Mouse (Mus musculus) spleen, adult 18-20 months (tissue): ENCODE data around the gene Plxna2.

Experiments
- DNase-seq, 2 experiments: peaks; one replicate each; pipeline ENCODE4 v3.0.0; 2022; ENCODE audit warnings: mixed read lengths in 2 of 2

The Plxna2 gene

DNA sequence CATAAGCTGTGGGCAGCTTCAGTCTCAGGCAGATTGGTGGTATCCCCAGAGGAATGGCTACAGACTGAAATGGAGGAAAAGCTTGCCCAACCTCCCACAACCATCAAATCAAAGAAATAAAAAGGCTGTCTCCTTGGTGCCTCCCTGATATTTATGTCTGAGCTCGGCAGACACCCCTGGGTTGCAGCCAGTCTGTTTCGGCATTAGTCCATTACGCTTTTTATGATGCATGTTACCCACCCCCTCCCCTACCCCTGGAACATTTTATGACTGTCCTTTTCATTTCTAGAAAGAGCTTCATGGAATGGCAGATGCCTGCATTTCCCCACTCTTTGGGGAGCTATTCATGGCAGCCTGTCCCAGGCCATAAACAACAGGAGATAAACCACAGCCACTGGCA is 47.7 kb downstream of the Plxna2 start:
- DNase-seq: no peak

- no peak for DNase-seq
Observed at GRCm38 (mm10) chr1:194671783-194672524, 53.9 kb downstream of the Plxna2 start.

DNA sequence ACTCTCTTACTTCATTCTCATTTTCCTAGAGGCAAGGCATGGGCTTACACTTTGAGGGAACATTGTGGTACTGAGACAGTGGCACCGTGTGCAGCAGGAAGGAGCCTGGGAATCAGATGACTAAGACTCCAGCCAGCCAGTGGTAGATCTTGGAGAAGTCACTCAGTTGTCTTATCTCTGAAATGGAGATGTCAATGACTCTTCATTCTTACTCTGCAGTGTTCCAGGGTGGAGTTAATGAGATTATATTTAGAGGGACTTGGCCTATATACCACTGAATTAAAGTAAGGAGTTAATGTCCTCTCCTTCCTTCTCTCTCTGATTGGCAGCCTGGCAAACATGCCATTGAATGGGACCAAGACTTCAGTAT is 54.5 kb downstream of the Plxna2 start:
- DNase-seq: no peak

DNA sequence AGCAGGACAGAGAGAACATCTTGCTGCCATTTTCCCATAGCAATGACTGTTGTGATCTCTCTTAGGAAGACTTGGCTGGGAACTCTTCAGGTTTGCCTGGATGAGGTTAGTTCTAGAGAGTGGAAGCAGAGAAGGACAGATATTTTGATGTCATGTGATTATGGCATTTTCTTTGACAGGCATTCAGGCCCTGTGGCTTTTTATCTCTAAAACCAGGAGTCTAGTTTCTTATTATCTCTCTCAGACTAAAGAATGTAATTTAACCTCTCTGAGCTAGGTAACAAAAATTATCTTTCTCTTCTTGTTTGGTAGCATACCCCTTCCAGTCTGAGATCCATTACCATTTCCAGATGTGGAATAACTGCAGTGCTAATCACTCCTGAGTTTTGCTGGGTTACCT is 55.2 kb downstream of the Plxna2 start:
- no peak for DNase-seq

DNA sequence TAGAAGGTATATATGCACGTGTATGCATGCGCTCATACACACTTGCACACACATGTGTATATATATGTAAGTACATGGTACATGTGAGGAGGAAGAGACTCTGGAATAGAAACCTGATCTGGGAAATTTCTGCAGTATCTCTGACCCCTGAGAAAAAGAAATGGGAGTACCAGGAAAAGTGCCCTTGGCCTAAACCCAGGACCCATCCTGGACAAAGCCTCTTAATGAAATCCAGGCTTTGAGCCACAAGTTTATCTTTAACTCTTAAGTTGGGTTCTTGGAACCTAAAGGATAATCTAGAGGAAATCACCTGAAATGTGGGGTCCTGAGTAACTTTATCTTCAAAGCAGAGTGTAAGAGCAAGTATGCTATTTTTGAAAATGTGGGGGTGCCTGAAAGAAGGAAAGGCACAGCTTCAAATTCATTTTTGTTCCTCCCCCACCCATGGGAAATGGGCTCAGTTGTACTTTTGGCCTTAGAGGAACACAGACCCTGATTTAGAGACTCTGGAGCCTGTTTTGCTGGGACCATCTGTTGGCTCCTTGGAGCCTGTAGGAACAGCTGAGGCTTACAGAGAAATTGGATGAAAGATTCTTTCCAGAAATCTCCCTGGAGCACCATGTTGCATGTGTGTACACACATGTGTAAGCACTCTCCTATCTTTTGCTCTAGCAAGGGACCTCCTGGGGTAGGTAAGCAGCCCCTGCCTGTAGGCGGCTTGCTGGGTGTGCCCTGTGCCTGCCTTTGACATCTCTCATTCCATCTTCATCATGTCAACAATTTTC is 57.3 kb downstream of the Plxna2 start:
- DNase-seq: no peak

DNA sequence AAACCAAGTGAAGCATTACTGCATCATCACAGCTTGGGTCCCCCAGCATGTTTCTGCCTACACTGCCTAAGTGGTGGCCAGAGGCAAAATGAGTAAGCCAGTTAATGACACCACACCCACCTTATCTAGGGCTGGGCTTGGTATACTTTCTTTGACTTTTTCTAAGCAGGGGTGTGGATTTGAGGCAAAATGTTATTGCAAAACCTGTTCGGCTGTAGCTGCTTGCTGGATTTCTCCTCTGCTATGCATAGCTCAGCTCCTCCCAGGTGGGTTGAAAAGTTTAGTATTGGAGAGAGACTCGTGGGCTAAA is 57.8 kb downstream of the Plxna2 start:
- no peak for DNase-seq

- no peak for DNase-seq
Observed at GRCm38 (mm10) chr1:194677878-194678277, 59.9 kb downstream of the Plxna2 start.

DNA sequence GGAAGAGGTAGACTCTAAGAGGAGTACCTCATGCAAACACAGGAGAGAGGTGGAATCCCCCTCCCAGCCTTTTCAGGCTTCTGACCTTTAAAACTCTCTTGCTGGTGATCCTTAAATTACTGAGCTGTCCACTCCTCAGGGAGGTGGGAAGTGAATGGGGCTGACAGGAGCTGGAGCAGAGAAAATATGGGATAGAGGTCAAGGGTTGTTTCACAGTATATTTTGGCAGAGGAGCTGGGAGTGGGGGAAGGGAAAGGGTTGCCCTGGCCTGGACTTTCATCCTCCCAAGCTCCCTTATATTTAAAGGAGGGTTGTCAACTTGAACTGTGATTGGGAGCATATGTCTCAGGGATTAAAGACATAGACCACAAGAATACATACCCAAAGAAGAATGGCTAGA is 61.1 kb downstream of the Plxna2 start:
- no peak for DNase-seq

- no peak for DNase-seq
Observed at GRCm38 (mm10) chr1:194680136-194680535, 62.1 kb downstream of the Plxna2 start.

- DNase-seq: no peak
Observed at GRCm38 (mm10) chr1:194682021-194682420, 64.0 kb downstream of the Plxna2 start.

GRCm38 (mm10) chr1:194683132-194683531 is 65.1 kb downstream of the Plxna2 start:
- no peak for DNase-seq

DNA sequence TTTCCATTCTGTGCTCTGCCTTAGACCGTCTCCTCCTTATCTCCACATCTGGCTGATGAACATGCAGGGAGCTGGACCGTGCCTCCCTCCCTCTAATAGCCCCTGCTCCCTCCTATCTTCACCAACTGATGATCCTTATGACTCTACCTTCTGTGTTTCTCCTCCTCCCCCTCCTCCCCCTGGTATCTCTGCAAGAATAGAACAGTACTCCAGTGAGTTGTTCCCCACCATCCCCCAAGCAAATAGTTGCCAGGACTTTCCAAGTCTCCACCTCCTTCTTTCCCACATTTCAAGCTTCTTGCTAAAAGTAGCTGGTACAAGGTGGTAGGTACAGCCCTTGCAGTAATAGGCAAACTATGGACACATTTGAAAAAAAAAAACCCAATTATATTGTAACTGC is 67.9 kb downstream of the Plxna2 start:
- no peak for DNase-seq

- no peak for DNase-seq
Observed at GRCm38 (mm10) chr1:194687746-194688145, 69.7 kb downstream of the Plxna2 start.

DNA sequence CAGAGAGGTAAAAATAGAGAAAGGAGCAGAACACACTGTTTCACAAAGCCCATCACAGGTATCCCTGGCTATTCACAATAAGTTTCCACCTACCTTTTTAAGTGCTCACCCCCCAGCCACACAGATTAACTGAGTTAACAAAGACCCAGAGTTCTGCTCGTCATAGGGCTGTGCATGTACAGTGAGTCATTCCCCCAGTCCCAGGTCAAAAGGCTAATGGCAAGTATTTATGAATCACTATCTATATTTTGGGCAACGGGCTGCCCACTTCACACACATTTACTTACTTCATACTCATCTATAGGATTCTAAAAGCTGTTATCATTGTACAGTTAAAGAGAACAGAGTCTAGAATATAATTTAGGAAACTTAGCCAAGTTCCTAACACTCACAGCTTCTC is 70.1 kb downstream of the Plxna2 start:
- no peak for DNase-seq

GRCm38 (mm10) chr1:194693063-194693462 is 75.0 kb downstream of the Plxna2 start:
- DNase-seq: no peak

- no peak for DNase-seq
Observed at GRCm38 (mm10) chr1:194693488-194693887, 75.5 kb downstream of the Plxna2 start.

DNA sequence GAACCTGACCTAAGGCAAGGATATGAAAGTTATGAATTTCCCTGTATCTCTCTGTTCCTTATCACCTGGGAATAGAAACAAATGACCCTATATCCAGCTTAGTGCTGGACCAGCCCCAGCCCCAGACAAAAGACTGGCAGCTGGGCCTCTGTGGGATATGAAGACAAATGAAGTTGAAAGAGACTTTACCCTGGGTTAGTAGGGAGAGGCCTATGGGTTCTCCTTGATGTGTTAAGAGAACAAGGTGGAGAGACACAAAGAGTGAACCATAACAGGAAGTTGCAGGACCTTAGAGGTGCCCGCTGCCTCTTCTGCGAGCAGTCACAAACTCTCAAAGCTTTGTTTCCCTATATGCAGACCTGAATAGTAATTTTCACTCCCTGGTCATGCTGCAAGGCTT is 76.8 kb downstream of the Plxna2 start:
- DNase-seq: no peak

- DNase-seq: no peak
Observed at GRCm38 (mm10) chr1:194697439-194697838, 79.4 kb downstream of the Plxna2 start.

DNA sequence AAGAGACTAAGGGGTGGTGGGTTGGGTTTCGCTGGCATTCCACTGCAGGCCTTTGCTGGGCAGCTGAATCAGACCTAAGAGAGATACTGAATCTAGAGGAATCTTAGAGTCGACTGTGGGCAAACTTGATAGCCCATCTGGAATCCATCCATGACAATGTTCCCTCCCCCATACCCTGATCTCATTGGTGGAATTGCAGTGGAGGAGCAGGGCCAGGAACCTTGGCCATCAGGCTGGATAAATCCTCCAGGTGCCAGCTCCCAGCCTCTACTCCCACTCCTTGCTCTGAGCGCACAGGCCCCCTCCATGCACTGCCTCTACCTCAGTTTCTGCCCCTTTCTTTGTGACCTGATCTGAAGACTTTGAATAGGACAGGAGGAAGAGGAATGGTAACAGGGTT is 81.3 kb downstream of the Plxna2 start:
- no peak for DNase-seq

DNA sequence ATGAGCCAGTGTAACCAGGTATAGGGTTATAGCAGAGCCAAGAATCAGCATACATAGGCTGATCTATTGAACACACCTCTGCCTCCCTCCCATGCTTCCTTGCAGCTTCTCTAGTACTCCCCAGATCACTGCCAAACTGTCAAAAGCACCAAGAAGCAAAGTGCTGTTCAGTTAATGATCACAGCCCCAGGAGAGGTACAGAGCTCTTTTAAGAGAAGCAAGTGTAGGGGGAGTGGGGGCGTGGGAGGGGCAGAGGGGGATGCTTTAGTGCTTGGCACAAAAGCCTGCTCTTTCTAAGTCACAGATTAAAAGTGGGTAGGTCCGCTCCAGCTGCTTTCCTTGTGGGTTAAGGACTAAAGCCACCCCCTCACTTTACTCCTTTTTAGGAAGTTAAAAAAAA is 85.2 kb downstream of the Plxna2 start:
- no peak for DNase-seq

DNA sequence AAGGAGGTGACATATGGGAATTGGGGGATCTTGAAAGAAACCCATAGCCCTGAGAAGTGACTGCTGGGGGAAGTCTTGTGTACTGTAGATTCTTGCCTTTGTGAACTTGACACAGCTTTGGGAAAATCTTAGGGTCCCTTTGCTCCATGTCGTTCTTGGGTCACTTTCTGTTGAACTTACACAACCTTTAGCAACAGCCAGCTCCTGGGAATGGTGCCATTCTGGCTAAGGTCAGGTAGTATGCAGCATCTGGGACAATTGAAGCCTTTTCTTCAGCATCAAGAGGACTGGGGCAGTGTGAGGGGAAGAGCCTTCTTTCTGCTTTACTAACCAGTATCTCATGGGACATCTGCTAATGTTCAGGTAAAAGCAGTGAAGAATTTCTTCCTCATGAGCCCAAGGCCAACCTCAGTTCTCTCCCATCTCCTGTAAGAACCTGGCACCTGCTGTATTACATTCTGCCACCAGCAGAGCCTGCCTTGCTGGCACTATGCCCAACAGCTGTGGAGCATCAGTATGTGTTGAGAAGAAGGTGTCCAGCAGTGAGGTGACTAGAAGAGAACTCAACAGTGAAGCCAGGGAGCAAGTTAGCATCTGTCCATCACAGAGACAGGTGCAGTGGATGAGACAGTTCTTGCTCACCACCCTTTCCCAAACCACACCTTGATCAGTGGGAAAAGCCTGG is 86.3 kb downstream of the Plxna2 start:
- DNase-seq: no peak

DNA sequence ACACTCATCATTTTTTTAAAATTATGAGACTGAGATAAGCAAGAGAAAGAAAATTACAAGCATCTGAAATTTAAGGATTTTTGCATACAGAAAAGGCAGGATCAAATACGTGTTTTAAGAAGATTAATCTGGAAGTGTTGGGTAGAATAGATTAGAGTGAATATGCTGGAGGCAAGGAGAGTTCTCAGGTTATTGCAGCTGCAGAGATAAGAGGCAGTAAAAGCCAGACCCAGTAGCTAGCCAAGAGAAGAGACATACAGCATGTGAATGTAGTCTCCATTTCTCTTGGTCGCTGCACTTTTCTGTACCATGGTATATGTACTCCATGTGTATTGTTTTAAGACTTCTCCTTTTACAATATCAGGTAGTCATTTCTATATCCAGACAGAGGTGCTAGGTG is 88.5 kb downstream of the Plxna2 start:
- DNase-seq: no peak

DNA sequence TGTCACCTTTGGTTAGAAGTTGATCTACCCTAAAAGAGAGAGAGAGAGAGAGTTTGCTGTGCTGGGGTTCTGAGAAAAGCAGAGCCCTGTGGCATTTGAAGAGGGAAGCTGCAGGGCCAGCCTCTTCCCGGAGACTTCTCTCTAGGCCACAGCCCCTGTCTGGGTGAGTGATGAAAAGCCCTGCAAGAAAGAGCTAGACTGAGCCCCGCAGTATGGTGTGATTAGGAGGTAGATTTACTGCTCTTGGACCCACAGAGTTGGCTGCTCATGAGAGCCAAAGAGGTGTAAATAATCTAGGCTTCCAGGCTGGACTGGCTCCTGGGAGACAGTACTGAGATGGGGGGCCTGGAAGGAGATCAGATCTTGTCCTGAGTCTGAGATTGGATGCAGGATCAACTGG is 94.4 kb downstream of the Plxna2 start:
- no peak for DNase-seq
